Mouse (Mus musculus) kidney, adult 8-10 months (tissue): Measurements from ENCODE around the gene Ggt6.

Experiments
- DNase-seq, 2 experiments: peaks; one replicate each; pipeline ENCODE4 v3.0.0; 2022

Ggt6 gene

DNA sequence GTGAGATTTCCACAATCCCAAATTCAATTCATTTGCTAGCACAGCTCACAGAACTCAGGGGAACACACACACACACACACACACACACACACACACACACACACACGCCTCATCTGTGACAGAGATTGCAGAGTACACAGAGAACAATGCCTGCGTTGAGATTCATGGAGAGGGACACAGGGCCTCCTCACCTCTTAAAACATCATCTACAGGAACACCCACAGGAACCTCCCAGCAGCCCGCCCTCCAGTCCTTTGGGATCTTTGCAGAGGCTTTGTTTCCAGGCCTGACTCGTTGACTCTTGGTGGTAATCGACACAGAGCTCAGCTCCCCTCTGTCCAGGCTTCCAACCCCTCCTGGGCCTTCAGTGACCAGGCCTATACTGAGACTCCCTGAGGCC lies 41.9 kb downstream of the Ggt6 start:
- no peak for DNase-seq

DNA sequence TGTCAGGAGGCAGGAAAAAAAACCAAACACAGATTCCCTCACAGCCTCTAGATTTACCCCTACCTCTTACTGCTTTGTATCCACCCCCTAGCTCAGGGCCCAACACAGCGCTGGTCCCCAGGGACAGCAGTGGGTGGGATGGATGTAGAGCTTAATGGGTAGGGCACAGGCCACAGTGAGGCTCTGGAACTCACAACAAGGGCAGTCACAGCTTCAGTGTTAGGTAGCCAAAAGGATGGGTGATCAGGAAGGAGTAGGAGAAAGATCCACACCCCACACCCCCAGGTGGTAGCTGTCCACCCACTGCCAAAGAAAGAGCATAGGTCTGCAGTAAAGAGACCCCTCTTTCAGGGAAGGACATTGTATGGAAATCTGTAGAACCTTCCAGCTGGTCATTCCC lies 42.3 kb downstream of the Ggt6 start:
- no peak for DNase-seq

DNA sequence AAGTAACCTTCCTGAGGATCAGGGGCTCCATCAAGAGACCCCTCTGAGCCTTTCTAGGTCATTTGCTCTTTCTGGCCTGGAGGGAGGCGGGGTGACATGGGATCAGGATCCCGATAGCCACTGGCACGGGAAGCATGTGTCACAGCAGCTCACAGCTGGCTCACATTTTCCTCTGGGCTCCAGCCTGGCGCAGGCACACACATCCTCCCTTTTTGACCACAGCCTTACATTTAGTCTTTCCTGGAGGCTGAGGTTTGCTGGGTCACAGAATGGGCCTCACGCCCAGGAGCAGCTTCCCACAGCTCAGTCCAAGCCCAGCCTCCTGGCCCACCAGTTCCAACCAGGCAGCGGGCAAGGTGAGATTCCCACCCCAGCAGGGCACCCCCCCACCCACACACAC lies 42.9 kb downstream of the Ggt6 start:
- no peak for DNase-seq

DNA sequence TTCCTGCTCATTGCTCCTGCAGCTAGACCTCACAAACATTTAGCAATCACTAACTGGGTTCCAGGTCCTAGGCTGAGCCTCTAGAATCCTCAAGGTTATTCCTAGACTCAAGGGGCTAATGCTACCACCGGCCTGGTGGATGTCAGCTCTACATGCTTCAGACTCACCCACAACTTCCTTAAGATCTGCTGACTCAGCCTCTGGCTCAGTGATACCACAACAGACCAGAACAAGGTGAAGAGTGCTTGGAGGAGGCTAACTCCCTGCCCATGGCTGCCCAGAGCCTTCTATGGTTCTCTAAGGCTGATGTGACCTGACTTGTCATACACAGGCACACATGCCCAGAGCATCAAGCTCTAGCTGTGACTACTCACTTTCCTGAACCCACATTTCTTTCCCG lies 44.2 kb downstream of the Ggt6 start:
- DNase-seq, result no peak

DNA sequence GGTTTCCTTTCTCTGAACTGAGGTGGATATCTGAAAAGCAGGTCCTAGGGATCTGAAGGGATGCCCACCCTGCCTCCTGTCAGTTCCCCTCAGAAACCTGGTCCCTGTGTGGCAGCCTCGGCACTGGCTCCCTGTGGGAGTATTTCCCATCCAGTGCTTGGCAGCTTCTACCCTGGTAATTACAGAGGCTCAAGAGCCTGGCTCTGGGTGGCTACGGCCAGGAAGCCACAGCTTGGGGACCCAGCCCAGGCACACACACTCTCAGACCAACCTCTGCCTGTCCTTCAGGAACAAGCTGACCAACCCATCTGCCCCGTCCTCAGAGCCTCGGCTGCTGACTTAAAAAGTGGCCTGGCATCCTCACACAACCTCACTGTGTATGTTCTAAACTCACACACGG lies 46.0 kb downstream of the Ggt6 start:
- DNase-seq, result no peak

DNA sequence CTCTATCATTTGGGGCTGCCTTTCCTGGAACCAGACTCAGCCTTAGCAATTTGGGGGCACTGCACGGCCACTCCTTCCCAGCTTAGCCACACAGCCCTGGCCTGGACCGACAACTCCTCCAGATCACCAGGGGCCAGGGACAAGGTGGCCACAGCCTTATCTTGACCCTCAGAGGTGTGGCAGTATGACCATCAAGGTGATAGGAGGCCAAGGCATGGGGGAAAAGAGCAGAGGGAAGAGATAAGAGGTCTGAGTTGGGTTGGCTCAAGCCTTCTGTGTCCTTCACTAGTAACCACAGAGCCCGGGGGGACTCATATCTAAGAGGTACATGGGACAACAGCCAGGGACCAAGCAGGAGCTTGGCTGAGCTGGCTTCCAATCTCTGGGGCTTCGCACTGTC lies 46.6 kb downstream of the Ggt6 start:
- DNase-seq, result no peak

DNA sequence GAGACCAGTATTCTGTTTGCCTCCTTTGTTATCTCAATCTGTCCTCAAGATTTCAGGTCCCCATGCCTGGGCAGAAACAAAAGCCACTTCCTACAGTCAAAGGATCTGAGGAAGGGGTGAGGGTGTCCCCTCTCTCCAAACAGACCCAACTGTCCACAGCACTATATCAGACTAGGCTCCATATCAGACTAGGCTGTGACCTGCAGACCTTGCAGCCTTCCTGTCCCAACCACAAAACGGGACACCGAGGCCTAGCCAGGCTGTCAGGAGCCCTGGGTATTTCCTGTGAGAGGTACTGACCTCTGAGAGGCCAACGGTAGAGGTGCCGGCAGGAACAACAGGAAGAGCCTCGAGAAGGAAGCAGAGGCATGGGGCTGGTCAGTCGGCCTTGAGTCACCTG lies 49.2 kb downstream of the Ggt6 start:
- no peak for DNase-seq

DNA sequence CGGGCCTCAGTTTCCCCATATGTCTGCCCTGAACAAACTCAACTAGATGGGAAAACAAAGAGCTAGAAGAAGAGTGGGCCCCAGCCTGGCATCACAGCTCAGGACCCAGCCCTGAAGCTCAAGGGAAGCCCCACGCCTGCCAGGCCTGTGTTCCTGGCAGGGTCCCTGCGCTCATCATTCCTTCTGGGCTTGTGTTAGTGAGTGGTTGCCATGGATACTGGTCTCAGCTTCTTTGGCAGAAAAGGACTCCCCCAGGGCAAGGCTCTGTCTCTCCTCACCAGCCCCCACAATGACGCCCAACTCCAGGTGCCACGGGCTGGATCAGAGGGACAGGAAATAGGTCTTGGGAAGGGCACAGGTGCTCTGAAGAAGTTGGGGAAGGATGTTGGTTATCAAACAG lies 49.8 kb downstream of the Ggt6 start:
- DNase-seq, result no peak

DNA sequence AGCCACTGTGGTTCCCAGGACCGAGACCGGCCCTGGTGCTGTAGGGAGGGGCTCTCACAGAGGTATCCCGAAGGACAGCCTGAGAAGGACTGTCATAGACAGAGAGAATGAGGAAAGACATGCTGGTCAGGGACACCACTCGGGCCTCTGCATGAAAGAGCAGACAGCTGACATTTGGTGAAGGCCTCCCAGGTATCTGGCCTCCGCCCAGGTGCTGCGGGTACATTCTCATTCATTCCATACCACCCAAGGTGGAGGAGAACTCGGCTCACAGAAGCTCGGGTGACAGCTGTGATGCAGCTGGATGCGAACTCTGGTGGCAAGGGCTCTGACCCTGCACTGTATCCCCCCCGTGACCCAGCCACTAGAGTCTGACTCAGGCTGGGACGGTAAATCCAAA lies 50.6 kb downstream of the Ggt6 start:
- no peak for DNase-seq

DNA sequence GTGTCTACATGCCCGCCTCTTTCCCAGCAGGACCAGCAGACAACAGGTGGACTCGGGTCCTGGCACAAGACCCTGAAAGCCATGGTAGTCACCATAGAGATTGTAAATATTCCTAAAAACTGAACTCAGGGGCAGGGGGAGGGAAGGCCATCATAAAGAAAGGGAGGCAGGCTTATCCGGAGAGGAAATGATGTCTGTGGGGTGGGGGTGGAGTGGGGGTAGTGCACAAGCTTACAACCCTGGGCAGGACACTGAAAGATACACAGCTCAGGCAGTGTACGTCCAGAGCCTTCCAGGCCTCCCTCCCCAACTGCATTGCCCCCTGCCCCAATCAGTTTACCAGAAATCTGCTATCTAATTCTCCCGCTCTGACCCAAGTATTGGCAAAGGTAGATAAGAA lies 51.8 kb downstream of the Ggt6 start:
- DNase-seq, result no peak

DNA sequence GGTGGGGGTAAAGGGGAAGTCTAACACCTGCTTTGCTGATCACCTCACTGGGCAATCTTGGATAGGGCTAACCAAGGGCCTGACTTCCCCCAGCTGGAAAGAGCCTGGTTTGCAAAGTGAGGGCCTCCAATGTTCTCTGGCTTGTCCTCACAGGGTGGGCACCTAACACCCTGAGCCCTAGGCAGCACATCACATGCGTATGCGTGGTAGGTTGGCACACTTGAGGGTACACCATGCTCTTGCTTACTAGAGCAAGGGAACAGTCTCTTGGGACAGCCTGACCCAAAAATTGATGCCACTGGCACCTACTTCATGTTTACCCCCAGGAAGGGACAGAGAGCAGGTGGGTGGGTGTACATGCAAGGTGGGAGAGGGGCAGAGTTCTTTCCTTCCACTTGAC lies 52.4 kb downstream of the Ggt6 start:
- DNase-seq, result no peak
